Mouse (Mus musculus) lung, postnatal 0 days (tissue): ENCODE measurements around the gene Rpl19.
A peak's percentile ranks its signal among the peaks of the same experiment; 100 is the strongest.

Experiments used
- CTCF ChIP-seq: IDR thresholded peaks from 2 replicates; pipeline ENCODE4 v1.5.1; 2016; ENCODE audit warnings: antibody characterized with exemption, mild to moderate bottlenecking
- EP300 ChIP-seq: IDR thresholded peaks from 2 replicates; pipeline ENCODE4 v1.6.1; 2016; ENCODE audit warnings: antibody characterized with exemption, mild to moderate bottlenecking, control low read depth

GRCm38 (mm10) chr11:97994539-97995100 is 31.9 kb upstream of the Rpl19 start:
- TF ChIP-seq EP300 (no peak), CTCF (peak; percentile 84)
